Mouse (Mus musculus): ENCODE measurements around the gene Slc25a39. TPM values are rescaled to one million over a fixed set of nuclear protein-coding genes. Genes with fewer than 3 reads are reported as not detected.
"Not testable (repeated sequence)": the region's sequence is repeated elsewhere in the genome, so short reads cannot be mapped to it uniquely, and the experiment has no call there.

Slc25a39 gene
- total and polyA plus RNA-seq, 3 experiments = 55.9 to 231 (median 205) TPM

DNA sequence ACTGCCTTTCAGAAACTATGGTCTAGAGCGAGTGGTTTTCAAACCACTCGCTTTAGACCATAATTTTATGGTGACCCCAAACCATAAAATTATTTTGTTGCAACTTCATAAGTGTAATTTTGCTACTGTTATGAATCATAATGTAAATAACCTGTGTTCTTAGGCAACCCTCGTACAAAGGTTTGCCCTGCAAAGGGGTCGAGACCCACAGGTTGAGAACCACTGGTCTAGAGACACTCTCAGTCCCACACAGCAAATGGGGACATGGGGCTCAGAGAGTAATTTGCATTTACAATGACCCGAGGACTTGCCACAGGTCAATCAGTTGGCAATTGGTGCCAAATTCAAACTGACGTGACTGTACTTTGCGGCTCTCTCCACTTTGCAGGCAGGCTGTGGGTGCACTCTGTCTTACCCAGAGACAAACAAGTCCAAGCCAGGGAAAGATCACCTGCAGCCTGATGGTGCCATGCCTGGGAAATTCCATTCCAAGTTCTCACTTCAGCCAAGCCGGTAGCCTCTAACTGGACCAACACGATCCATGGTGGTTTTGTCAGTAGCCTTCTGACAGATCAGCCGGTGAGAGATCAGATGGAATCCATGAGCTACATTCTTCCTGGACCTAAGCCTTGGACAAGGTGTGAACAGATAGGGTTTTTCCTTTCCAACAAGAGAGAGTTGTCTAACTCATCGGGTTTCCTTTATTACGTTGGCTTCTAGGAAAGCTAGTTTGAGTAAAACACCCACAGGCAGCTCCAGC lies 35.6 kb downstream of the Slc25a39 start:
- H3K4me3 ChIP-seq (ENCODE audit: low read depth, low read length) = no peak overlapping the region
- no peak for DNase-seq (ENCODE audit: low spot score)
- peaks cover 76% of the 10 kb centered on the region for H3K4me1 ChIP-seq (ENCODE audit: insufficient read depth, low read depth, low read length)

DNA sequence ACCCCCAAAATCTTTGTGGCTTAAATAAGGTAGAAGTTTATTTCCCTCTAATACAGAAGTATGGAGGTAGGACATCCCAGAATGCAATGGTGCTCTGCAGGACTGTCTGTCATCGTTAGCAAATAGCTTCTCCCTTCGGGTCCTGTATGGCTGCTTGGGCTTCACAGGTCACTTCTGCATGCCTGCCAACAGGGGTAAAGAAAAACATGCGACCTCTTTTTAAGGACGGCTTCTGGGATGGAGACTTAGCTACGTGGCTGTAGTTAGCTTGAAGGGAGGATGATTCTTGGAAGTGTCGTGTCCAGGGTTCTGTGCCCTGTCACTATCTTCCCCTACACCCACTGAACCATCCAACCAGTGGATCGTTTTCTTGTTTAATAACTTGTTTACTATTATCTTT lies 37.5 kb downstream of the Slc25a39 start:
- DNase-seq (ENCODE audit: low spot score) (no peak), ATAC-seq (ENCODE audit: extremely low read depth, insufficient number of reproducible peaks, low FRiP score, poor library complexity, severe bottlenecking) (no peak)
- peaks cover 88% of the 10 kb centered on the region for H3K27me3 ChIP-seq (ENCODE audit: insufficient read depth, low read length)
- peaks cover 73% of the 10 kb centered on the region for H3K4me1 ChIP-seq (ENCODE audit: insufficient read depth, low read depth, low read length)
- H3K9me3 ChIP-seq (replicated peaks) = no peaks in the 10 kb centered on the region
- no peaks in the 10 kb centered on the region for H3K36me3 ChIP-seq (replicated peaks)
- no peak overlapping the region for H3K4me3 ChIP-seq (ENCODE audit: low read depth, low read length)
- TF ChIP-seq GATA2 (IDR thresholded peaks at IDR 0.05; ENCODE audit: borderline replicate concordance, low read depth, low read length) = no peak
- no peak for TF ChIP-seq TAL1 (conservative IDR thresholded peaks at IDR 0.05; ENCODE audit: low read depth, low read length)
- no peak for TF ChIP-seq GATA1 (IDR thresholded peaks at IDR 0.05; ENCODE audit: borderline replicate concordance, low read length)
- no peak for TF ChIP-seq POLR2AphosphoS5 (IDR thresholded peaks at IDR 0.05; ENCODE audit: insufficient replicate concordance, low read depth, low read length)
- no peak for TF ChIP-seq CTCF (IDR thresholded peaks at IDR 0.05; ENCODE audit: low read depth, low read length)

More for the DNA sequence above, 35.6 kb downstream of the Slc25a39 start:
- no peak for TF ChIP-seq TAL1 (conservative IDR thresholded peaks at IDR 0.05; ENCODE audit: low read depth, low read length)
- no peak for TF ChIP-seq GATA2 (IDR thresholded peaks at IDR 0.05; ENCODE audit: borderline replicate concordance, low read depth, low read length)
- no peak for TF ChIP-seq POLR2AphosphoS5 (IDR thresholded peaks at IDR 0.05; ENCODE audit: insufficient replicate concordance, low read depth, low read length)
- TF ChIP-seq CTCF (IDR thresholded peaks at IDR 0.05; ENCODE audit: low read depth, low read length) = no peak
- TF ChIP-seq GATA1 (IDR thresholded peaks at IDR 0.05; ENCODE audit: borderline replicate concordance, low read length) = no peak
- peaks cover 90% of the 10 kb centered on the region for H3K27me3 ChIP-seq (ENCODE audit: insufficient read depth, low read length)
- no peaks in the 10 kb centered on the region for H3K36me3 ChIP-seq (replicated peaks)
- peaks cover under 1% of the 10 kb centered on the region; the same call in 1 of the 2 replicates for H3K9me3 ChIP-seq (replicated peaks)
- no peak for ATAC-seq (ENCODE audit: extremely low read depth, insufficient number of reproducible peaks, low FRiP score, poor library complexity, severe bottlenecking)

GRCm38 (mm10) chr11:102369263-102369662 lies 38.5 kb downstream of the Slc25a39 start:
- peaks cover 86% of the 10 kb centered on the region for H3K27me3 ChIP-seq (ENCODE audit: insufficient read depth, low read length)
- H3K4me1 ChIP-seq (ENCODE audit: insufficient read depth, low read depth, low read length) = peaks cover 74% of the 10 kb centered on the region
- no peaks in the 10 kb centered on the region for H3K36me3 ChIP-seq (replicated peaks)
- DNase-seq (ENCODE audit: low spot score) (no peak), ATAC-seq (ENCODE audit: extremely low read depth, insufficient number of reproducible peaks, low FRiP score, poor library complexity, severe bottlenecking) (no peak)
- no peaks in the 10 kb centered on the region for H3K9me3 ChIP-seq (replicated peaks)
- TF ChIP-seq GATA2 (IDR thresholded peaks at IDR 0.05; ENCODE audit: borderline replicate concordance, low read depth, low read length) = no peak
- TF ChIP-seq GATA1 (IDR thresholded peaks at IDR 0.05; ENCODE audit: borderline replicate concordance, low read length) = no peak
- TF ChIP-seq POLR2AphosphoS5 (IDR thresholded peaks at IDR 0.05; ENCODE audit: insufficient replicate concordance, low read depth, low read length) = no peak
- TF ChIP-seq TAL1 (conservative IDR thresholded peaks at IDR 0.05; ENCODE audit: low read depth, low read length) = no peak
- no peak for TF ChIP-seq CTCF (IDR thresholded peaks at IDR 0.05; ENCODE audit: low read depth, low read length)
- H3K4me3 ChIP-seq (ENCODE audit: low read depth, low read length) = no peak overlapping the region

DNA sequence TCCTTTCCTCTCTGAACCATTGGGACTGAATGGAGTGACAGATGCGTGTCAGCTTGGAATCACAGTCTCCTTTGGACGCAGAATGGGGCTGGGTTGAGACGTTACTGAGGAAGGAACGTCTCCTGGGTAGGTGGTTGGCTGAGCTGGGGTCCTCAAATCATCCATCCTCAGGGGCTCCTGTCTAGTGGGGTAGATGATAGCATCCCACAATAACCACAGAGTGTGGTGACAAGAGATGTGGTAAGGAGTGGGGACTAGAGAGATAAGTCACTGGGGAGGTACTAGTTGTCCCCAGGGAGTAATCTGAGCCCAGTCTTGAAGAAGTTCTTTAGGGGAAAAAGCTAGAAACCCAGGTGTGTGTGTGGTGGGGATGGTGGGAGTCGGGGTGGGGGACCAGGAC lies 39.4 kb downstream of the Slc25a39 start:
- ATAC-seq (ENCODE audit: extremely low read depth, insufficient number of reproducible peaks, low FRiP score, poor library complexity, severe bottlenecking) = peak; percentile 17; the same call in 1 of the 2 replicates
- H3K4me1 ChIP-seq (ENCODE audit: insufficient read depth, low read depth, low read length) = peaks cover 74% of the 10 kb centered on the region
- H3K36me3 ChIP-seq (replicated peaks) = no peaks in the 10 kb centered on the region
- DNase-seq (ENCODE audit: low spot score) = peak; percentile 47
- TF ChIP-seq TAL1 (conservative IDR thresholded peaks at IDR 0.05; ENCODE audit: low read depth, low read length) = peak; percentile 81
- no peak for TF ChIP-seq POLR2AphosphoS5 (IDR thresholded peaks at IDR 0.05; ENCODE audit: insufficient replicate concordance, low read depth, low read length)
- peaks cover 78% of the 10 kb centered on the region for H3K27me3 ChIP-seq (ENCODE audit: insufficient read depth, low read length)
- no peaks in the 10 kb centered on the region for H3K9me3 ChIP-seq (replicated peaks)
- H3K4me3 ChIP-seq (ENCODE audit: low read depth, low read length) = no peak overlapping the region

GRCm38 (mm10) chr11:102367504-102368280 lies 40.1 kb downstream of the Slc25a39 start:
- DNase-seq (ENCODE audit: low spot score) (no peak), ATAC-seq (ENCODE audit: extremely low read depth, insufficient number of reproducible peaks, low FRiP score, poor library complexity, severe bottlenecking) (no peak)
- no peaks in the 10 kb centered on the region for H3K36me3 ChIP-seq (replicated peaks)
- no peak for TF ChIP-seq POLR2AphosphoS5 (IDR thresholded peaks at IDR 0.05; ENCODE audit: insufficient replicate concordance, low read depth, low read length)
- TF ChIP-seq TAL1 (conservative IDR thresholded peaks at IDR 0.05; ENCODE audit: low read depth, low read length) = no peak
- TF ChIP-seq GATA1 (IDR thresholded peaks at IDR 0.05; ENCODE audit: borderline replicate concordance, low read length) = no peak
- no peak for TF ChIP-seq GATA2 (IDR thresholded peaks at IDR 0.05; ENCODE audit: borderline replicate concordance, low read depth, low read length)
- no peak for TF ChIP-seq CTCF (IDR thresholded peaks at IDR 0.05; ENCODE audit: low read depth, low read length)
- H3K27me3 ChIP-seq (ENCODE audit: insufficient read depth, low read length) = peaks cover 77% of the 10 kb centered on the region
- peaks cover 74% of the 10 kb centered on the region for H3K4me1 ChIP-seq (ENCODE audit: insufficient read depth, low read depth, low read length)
- H3K4me3 ChIP-seq (ENCODE audit: low read depth, low read length) = no peak overlapping the region
- H3K9me3 ChIP-seq (replicated peaks) = no peaks in the 10 kb centered on the region

GRCm38 (mm10) chr11:102366103-102366502 lies 41.6 kb downstream of the Slc25a39 start, which contains the start of gene Slc4a1:
TSS of gene Slc4a1 (minus strand) at chr11:102366203.
- DNase-seq (ENCODE audit: low spot score); ATAC-seq (ENCODE audit: extremely low read depth, insufficient number of reproducible peaks, low FRiP score, poor library complexity, severe bottlenecking); H3K9me3 ChIP-seq (replicated peaks); H3K36me3 ChIP-seq (replicated peaks): not testable (repeated sequence)
- H3K27me3 ChIP-seq (ENCODE audit: insufficient read depth, low read length) = peaks cover 80% of the 10 kb centered on the region
- peaks cover 80% of the 10 kb centered on the region for H3K4me1 ChIP-seq (ENCODE audit: insufficient read depth, low read depth, low read length)
- H3K4me3 ChIP-seq (ENCODE audit: low read depth, low read length) = peak within 1 kb of the TSS; percentile 69; the same call in 1 of the 2 replicates
